ENCODE assay signal across 17 mouse cellular contexts in genomic region chr4:57735426-57735825, GRCm38 (mm10). TPM values are rescaled to one million over a fixed set of nuclear protein-coding genes. Genes with fewer than 3 reads are reported as not detected.
DNase-seq lines count a peak whose midpoint lies in the region; ATAC-seq lines count a peak whose summit lies in the region.
"Had no signal": no experiment of that assay in that cellular context is flagged by ENCODE, and none has a peak within 500 bp of the region (broad histone marks: within the 10 kb centered on the region; RNA-seq: fewer than 3 reads in every experiment).

No protein-coding gene starts in this region.

- 90% methylated on average over 5 of the region's 5 CpGs for WGBS in kidney, embryonic 14.5 days

- H3K36me3 ChIP-seq in kidney, embryonic 14.5 days (ENCODE audit: control insufficient read depth, insufficient read depth, low read length), result no peaks in the 10 kb centered on the region
- H3K36me3 ChIP-seq: forebrain, embryonic 15.5 days; liver, embryonic 15.5 days; neural tube, embryonic 13.5 days; stomach, embryonic 15.5 days had no signal

- DNase-seq in kidney, adult 11 months, result peak; percentile 92
- peak; percentile 99 for DNase-seq in NIH3T3 (ENCODE audit: low read depth)
- peak; percentile 97 for DNase-seq in fibroblast of lung, adult 2 months (ENCODE audit: low read depth)
- DNase-seq in kidney, postnatal 25 days, result peak; percentile 88 to 94
- no peak for DNase-seq in testis, postnatal 14 days (ENCODE audit: low spot score)
- DNase-seq in layer of hippocampus, adult 8-10 months (ENCODE audit: low spot score in 2 of 2), result no peak
- DNase-seq in thymus, postnatal 25 days, result no peak
- DNase-seq: gastrocnemius, postnatal 25 days; lung, postnatal 4 days had no signal

- H3K4me3 ChIP-seq in kidney, embryonic 14.5 days (ENCODE audit: low read length), result no peak overlapping the region
- H3K4me3 ChIP-seq: forebrain, embryonic 15.5 days; heart, embryonic 13.5 days; liver, embryonic 15.5 days; neural tube, embryonic 13.5 days; stomach, embryonic 15.5 days had no signal

- no peak overlapping the region for H3K4me2 ChIP-seq in kidney, embryonic 14.5 days (replicated peaks; ENCODE audit: low read depth, low read length)
- H3K4me2 ChIP-seq: forebrain, embryonic 15.5 days; heart, embryonic 13.5 days; liver, embryonic 15.5 days; neural tube, embryonic 13.5 days; stomach, embryonic 15.5 days had no signal

- H3K27ac ChIP-seq in kidney, embryonic 14.5 days (ENCODE audit: low read depth, low read length), result no peak overlapping the region
- H3K27ac ChIP-seq: forebrain, embryonic 15.5 days; heart, embryonic 13.5 days; liver, embryonic 15.5 days; neural tube, embryonic 13.5 days; stomach, embryonic 15.5 days had no signal

- no peaks in the 10 kb centered on the region for H3K27me3 ChIP-seq in kidney, embryonic 14.5 days (ENCODE audit: control insufficient read depth, insufficient read depth, low read length)
- H3K27me3 ChIP-seq: forebrain, embryonic 15.5 days; heart, embryonic 13.5 days; liver, embryonic 15.5 days; neural tube, embryonic 13.5 days; stomach, embryonic 15.5 days had no signal

- H3K9ac ChIP-seq in kidney, embryonic 14.5 days (ENCODE audit: low read depth, low read length), result no peak overlapping the region
- H3K9ac ChIP-seq: forebrain, embryonic 15.5 days; heart, embryonic 13.5 days; liver, embryonic 15.5 days; neural tube, embryonic 13.5 days; stomach, embryonic 15.5 days had no signal

- H3K4me1 ChIP-seq in kidney, embryonic 14.5 days (ENCODE audit: control insufficient read depth, insufficient read depth, low read length), result no peaks in the 10 kb centered on the region
- H3K4me1 ChIP-seq: liver, embryonic 15.5 days; stomach, embryonic 15.5 days had no signal

- ATAC-seq in kidney, embryonic 14.5 days (ENCODE audit: low FRiP score, low TSS enrichment), result no peak
- ATAC-seq: forebrain, embryonic 15.5 days; inflammation-experienced regulatory T-cells, adult 6 months; midbrain, embryonic 16.5 days had no signal

- H3K9me3 ChIP-seq in kidney, embryonic 14.5 days (ENCODE audit: control insufficient read depth, low read length), result no peaks in the 10 kb centered on the region
- H3K9me3 ChIP-seq: forebrain, embryonic 15.5 days; liver, embryonic 15.5 days; neural tube, embryonic 13.5 days; stomach, embryonic 15.5 days had no signal

RNA-seq across cellular contexts. Expression of gene Akap2, which starts 18.0 kb away (rescaled TPM):
- polyA plus RNA-seq in kidney, embryonic 14.5 days (2014; fragmentation: Nextera tagmentation; extraction: Ambion mirVana), result 17.1 and 24.0 TPM in 2 replicates
- total RNA-seq in layer of hippocampus, adult 8-10 months (2022), result 10 to 100 TPM; 43.3 to 49.6 (median 48.5) TPM

Comparison
In these comparisons a context has a peak if more than half of its experiments do, and no peak if none do; other contexts are left out.
1. DNase-seq: peak in kidney, adult 11 months (single experiment), NIH3T3 (single experiment), fibroblast of lung, adult 2 months (single experiment) and kidney, postnatal 25 days (2 of 2); none in testis, postnatal 14 days (single experiment), layer of hippocampus, adult 8-10 months (0 of 2) and thymus, postnatal 25 days (single experiment).